Mouse (Mus musculus) right cerebral cortex, postnatal 10 days (tissue): ENCODE results near the gene Atg5.

Source experiments
- DNase-seq, 2 experiments: peaks; one replicate each; pipeline ENCODE4 v3.0.0; 2021; ENCODE audit warnings: low spot score in 2 of 2

Gene Atg5

DNA sequence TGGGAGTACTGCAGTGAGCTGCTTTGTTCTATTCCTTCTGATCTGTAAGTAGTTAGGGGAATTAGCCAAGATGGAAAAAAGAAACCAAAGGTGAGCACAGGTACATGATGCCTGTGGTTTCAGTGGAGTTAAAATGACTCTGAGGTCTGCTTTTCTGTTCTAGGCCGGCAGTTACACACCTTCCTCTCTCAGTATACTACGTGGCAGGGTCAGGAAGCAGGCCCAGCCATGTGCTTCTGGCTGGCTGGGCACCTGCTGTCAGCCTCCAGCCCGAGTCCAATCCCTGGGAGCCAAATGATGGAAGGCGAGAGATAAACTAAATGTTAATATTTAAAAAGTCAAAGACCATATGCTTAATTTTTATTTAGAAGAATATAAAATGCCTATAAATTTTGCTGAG, 85.3 kb downstream of the Atg5 start:
- DNase-seq = no peak

DNA sequence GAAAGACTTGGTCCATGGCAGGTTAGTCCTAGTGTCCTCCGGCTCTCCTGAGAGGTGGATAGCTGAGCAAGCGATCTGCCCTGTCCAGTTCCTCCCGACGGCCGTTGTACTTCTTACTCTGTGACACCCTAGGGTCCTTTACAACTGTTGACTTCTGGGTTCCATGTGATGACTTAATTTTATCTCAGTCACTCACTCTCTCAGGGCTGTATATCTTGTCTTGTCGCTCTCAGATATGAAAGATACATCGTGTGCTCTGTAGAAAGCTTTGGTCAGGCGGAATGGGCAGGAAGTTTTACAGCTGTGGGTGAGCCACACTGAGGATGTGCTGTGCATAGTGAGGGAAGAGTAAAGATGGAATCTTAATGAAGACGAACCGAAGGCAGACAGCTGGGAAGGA, 86.2 kb downstream of the Atg5 start:
- no peak for DNase-seq

DNA sequence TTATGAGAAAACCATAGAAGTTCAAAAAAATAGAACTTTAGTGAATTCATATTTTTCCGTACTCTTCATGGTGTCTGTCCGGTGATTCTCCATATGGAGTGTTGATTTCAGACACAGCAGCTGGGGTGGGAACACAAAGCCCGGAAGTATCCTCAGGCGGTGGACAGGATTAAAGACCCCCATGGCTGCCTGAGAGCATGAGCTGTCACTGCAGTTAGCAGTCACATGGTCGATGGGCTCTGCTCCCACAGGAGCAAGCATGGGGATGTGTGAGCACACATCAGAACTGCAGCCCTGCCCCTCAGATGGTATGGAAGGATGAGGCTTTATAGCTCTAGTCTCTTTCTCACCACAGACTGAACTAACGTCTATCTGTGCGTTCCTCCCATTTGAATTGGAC, 87.1 kb downstream of the Atg5 start:
- no peak for DNase-seq

DNA sequence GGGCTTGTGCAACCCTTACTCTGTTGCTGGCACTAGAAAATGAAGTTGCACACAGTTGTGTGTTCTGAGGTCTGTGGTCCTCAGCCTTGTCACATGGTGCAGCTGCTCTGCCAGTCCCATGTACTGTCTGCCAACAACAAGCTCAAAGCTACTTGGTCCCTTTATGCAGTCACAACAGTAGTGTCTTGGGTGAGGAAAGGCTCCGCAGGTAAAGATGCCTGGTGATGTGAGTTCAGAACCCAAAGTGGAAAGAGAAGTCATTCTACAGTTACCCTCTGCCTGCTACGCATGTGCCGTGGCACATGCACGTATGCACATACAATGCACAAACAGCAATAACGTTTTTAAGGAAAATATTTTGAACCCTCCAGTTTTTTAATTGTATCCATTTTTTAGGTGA, 88.5 kb downstream of the Atg5 start:
- no peak for DNase-seq

DNA sequence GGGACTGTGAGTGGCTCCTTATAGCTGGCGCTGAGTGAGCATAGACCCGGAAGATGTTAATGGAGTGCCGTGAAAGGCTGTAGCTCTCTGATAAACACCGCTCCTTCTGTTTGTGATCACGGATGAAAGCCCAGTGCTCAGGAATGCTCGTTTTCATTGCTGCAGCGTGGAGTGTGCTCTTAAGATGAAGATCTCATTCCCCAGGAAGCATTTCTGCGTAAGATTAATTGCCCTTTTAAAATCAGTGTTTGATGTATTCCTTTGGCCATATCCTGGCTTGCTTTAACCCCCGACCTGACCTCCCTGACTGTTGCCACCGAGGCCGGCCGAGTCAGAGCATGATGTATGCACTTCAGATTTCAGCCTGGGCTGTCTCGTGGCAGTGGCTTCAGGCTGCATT, 89.2 kb downstream of the Atg5 start:
- DNase-seq = no peak

DNA sequence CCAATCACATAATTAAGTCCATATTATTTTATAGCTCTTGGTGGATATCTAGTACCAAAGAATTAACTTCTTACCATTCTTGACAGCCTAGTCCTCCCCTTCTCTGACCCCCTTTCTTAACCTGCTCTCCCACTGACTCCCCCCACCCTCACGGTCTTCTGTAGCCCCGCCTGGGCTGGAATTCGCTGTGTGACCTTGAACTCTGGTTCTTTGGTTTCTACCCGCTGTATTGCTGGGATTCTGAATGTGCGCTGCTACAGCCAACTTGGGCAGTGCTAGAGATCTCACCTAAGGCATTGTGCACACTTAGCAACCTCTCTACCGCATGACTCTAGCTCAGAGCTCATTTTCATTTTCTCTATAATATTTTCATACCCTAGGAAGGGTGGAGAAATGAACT, 90.7 kb downstream of the Atg5 start:
- no peak for DNase-seq

DNA sequence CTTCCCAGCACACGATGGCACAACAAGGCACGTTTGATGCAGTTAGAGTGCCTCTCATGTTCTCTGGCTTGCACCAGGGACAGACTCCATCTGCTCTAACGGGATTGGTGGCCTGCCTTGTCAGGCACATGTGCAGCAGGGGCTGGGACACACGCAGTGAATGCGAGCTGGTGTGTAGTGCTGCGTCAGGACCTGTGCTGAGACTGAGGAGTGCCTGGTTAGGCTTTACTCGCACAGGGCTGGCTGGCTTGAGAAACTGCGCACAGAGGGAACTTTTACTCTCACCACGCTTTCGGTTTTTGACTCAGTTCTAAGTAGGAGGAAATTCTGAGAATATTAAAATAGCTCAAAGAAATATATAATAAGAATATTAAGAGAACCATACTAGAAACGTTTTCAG, 92.5 kb downstream of the Atg5 start:
- no peak for DNase-seq

DNA sequence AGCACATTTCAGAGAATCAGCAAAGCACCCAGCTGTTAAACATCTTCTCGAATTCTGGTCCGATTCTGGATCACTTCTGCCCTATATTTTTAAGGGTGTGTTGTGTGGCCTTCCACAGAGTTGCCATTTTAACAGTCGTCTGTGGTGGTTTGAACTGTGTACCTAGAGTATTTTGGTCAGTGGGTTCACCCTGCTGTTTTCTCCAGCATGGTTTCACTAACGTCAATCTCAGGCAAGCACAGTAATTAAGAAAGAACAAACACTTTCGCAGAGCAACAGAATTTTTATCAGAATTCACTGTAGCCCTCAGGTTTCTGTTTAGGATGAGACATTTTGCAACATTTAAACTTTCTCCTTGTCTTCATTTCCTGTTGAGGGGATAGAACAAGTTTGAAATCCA, 94.3 kb downstream of the Atg5 start:
- DNase-seq = no peak

DNA sequence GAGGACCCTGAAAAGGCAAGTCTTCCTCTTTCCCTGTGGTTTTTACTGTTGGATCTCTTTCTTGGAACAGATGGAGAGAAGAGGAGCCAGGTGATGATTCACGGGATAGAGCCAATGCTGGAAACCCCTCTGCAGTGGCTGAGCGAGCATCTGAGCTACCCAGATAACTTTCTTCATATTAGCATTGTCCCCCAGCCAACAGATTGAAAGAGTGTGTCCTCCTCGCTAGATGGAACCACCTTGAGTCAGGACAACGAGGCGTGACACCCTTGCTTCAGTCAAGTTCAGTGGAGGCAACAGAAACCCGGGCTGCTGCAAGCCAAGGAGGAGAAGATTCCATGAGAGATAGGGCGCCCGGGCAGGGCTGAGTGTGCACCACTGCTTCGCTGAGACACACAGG, 94.7 kb downstream of the Atg5 start:
- no peak for DNase-seq

DNA sequence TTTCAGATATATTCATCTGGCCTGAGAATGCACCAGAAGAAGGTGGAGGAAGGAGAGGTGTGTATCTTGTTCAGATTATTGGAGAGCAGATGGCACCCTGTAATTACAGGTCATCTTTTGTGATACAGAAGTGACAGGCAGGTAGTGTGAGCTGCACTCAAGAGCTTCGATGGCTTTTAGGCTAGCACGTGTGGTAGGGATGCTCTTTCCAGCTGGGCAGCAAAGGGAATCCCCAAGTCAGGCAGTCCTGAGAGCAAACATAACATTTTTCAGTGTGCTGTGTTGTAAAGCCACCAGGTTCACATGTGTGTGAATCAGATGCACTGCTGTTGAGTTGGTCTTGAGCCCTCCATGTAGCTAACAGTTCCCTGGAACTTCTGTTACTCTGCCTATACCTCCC, 98.0 kb downstream of the Atg5 start:
- no peak for DNase-seq

DNA sequence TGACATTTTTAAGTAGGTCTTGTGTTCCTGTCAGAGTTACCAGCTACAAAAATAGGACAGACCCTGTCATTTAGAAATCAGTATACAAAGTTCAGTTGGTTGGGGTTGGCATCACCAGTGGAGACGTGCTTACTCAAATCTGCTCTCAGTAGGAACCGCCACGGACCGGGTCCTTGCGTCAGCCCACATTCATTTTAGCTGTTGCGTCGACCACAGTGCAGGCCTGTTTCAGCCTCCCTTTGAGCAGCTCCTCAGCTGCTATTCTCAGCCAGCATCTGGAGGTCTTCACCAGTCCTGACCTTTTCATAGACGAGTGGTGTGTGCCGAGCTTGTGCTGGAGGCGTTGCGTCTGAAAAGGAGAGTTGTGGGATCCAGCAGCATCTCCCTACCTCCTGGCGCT, 98.9 kb downstream of the Atg5 start:
- DNase-seq = no peak

DNA sequence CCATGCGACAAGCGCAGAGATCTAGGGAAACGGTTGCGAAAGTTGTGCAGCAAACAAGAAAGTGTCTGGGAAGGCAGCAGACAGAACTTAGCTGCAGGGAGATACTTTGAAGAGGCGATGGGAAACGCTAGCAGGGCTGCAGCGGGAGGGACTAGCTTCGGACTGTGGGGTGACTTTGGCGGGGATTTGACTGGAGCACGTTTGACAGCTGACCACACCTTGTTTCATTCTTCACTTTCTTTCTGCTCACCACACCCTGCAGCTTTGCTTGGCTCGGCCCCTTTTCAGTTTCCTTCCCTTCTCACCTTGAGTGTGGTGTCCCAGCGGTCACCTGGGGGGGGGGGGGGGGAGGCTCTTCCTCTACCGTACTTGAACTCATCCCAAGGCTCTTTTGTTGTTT, 100.4 kb downstream of the Atg5 start:
- no peak for DNase-seq

DNA sequence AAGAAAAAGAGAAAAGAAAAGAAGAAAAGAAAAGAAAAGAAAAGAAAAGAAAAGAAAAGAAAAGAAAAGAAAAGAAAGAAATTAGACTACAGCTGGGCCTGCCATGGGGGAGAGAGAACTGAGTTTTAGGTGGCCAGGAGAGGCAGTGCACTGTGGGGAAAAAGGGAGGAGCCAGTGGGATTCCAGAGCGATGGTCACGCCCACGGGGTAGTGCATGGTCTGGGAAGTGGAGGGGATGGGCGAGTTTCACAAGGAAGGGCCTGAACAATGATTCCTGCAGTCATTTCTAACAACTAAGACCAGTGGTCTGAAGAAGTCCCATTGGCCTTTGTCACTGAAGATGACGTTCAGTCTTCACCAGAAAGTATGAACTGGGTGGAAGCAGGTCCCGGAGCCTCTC, 102.5 kb downstream of the Atg5 start:
- DNase-seq = no peak

DNA sequence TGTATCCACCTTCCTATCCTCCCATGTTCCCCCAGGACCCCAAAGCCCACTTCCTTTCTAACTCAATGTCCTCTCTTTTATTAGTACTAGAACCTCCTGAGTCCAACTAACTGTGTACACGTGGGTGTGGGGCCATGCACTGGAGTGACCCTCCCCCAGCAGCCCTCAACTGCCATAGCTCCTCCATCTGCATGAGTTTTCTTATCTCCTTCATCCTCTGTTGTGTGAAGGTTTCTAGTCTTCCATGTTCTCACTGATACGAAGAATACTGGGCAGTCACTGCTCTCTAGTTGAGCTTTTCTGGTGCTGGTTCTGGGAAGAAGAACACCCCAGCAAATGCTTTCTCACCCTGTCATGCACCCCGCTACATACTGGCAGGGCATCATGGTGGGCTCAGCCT, 104.1 kb downstream of the Atg5 start:
- DNase-seq = no peak

DNA sequence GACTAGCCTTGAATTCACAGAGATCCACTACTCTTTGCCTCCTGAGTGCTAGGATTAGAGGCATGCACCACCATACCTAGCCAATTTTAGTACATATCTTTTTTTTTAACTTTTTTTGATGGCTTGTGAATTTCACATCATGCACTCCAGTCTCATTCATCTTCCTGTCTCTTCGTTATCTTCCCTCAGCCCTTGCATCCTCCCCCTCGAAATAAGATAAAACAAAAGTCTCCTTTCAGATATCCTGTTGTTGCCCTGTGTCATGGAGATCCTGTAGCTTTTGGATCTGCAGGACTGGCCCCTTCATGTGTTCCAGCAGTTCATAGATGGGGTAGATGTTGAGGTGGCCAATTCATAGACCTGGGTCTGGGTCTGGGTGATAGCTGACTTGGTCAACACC, 106.5 kb downstream of the Atg5 start:
- DNase-seq = no peak

DNA sequence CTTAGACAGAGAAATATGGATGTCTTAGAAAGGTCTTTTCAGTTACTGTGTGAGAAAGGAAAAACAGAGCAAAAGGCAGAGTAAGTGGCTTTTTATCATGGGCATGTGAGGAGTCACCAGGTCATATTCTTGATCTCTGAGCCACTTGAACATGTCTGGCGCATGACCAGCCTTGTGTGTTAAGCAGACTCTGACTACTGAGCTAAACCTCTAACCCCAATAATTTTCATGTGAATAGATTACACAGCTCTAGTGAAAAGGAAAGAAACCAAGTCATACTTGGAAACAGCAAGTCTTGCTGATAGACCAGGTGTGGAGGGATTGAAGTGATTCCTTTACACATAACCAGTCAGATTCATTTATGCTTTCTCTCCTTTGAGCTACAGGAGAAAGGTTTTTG, 107.3 kb downstream of the Atg5 start:
- DNase-seq = no peak

DNA sequence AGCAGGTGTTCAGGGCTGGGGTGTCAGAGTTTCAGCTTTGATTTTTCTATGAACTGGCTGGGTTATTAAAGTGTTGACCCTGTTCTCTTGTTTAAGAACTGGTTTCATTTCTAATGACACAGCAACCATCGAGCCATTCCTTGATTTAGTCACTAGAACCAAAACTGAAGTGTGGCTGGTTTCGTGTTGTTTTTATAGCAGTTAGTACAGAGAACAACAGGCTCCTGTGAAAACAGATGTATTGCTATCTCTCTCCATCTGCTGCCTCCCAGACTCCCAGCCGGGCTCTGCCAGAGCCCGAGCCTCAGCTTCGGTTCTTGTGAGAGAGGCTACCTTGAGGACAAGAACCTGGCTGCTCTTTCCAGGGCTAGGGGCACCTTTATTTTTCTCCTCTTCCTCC, 109.7 kb downstream of the Atg5 start:
- DNase-seq = peak; percentile 60 to 64

DNA sequence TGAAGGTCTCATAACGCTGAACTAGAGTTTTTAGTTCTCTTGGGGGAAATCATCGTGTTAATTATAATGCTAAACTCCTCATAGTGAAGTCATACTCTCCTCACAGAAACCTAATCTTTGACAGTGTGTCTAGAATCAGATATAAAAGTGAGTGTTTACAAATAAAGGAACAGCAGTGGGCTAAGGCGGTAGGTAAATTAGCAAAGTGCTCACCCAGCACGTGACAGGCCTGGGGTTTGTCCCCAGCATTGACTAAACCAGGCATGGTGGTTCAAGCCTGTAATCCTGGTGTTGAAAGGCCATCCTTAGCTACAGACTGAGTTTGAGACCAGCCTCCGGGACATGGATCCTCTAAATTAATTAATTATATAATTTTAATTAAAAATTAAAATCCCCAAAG, 110.2 kb downstream of the Atg5 start:
- DNase-seq = no peak

DNA sequence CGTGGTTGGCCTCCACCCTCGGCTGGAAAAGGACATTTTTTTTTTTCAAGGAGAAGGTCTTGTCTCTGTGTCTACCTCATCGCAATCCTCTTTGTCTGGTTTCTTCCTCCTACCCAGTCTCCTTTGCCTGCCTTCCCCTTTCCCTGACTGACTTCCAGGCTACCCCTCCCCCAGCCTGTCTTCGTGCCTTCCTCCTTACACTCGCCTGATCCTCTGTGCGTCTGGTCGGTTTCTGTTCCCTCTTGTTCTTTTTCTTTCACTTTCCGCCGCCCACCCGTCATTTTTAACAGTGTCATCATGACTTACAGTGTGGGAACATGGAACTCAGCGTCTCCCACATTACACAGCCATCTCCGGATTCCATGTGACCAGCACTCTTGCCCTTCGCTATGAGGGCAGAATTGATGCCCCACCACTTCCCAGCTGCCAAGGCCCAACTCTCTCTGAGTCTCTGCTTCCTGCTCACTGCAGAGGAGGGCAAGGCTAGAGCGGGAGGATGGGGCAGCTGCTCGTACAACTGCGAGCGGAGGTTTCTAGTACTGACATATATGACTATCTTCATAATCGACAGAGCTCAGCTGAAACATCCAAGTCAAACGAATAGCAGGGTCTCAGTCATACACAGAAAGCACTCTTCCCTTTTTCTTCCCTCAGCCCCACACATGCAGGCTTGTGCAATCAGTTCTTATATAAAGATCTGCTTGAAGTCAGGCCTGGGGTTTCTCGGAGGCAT, 112.5 kb downstream of the Atg5 start:
- DNase-seq = peak; percentile 73 to 77

DNA sequence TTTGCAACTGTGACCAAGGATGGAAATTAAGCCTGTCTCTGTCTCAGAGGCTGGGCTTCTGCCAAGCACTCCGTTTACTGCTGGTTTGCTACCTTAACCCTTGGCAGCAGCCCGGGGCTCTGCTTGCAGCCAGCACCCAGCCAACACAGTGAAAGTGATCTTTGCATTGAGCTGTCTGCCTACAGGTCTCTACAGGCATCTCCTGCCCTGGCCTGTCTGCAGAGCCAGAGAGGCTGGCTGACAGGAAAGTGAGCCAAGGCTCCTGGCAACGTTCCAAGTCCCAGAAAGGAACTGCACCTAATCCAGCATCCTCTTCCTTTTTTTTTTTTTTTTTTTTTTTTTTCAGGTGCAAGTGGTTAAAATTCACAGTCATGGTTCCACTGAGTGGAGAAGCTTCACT, 113.2 kb downstream of the Atg5 start:
- peak; percentile 74 to 78 for DNase-seq

DNA sequence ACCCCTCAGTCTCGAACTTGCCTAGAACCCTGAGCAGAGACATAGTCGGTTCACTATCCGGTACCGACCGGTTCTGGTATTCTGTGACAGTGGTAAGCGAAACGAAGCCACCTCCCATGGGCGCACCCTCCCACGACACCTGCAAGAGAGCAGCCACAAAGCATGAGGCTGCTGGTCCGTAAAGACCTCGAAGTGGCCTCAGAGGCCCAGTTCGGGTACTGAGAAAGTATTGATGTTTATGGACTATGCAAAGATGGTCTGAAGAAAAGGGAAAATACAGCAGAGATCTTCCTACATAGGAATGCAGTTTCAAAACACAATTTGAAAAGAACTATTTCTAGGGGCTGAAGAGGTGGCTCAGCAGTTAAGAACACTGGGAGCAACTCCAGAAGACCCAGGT, 113.8 kb downstream of the Atg5 start:
- no peak for DNase-seq

DNA sequence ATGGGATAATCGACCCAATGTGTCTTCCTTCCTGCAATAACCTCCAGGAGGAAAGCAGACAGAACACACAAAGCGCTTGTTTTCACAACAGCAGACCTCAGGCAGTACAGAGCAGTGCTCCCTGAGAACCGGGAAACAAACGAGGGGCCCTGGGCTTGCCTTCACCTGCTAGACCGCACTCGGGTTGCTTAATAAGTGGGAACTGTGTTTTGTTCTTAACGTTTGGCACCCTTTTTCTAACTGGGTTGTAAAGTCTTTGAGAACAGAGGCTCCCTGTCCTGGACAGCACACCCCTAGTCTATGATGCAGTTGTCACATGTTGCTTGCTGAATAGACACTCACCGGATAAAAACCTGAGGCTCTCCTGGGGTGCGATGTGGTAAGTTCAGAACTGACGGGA, 115.1 kb downstream of the Atg5 start:
- no peak for DNase-seq

DNA sequence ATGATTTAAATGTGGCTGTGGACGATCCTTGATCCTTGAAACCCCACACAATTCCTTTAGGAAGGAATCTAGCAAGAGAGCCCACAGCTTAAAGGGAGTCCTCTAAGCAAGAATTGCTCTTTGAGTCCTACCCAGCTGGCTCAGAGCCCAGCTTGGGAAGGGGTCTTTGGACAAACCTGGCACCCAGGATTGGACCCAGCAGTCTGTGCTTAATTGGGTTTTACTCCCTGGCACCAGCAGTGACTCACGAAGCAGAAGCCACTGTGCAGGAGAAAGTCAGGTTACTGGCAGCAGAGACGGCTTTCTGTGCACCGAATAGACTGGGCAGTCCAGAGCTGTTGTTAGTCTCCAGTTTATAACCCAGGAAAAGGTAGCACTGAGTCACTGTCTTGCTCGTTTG, 117.1 kb downstream of the Atg5 start:
- DNase-seq = peak; percentile 66 to 69

DNA sequence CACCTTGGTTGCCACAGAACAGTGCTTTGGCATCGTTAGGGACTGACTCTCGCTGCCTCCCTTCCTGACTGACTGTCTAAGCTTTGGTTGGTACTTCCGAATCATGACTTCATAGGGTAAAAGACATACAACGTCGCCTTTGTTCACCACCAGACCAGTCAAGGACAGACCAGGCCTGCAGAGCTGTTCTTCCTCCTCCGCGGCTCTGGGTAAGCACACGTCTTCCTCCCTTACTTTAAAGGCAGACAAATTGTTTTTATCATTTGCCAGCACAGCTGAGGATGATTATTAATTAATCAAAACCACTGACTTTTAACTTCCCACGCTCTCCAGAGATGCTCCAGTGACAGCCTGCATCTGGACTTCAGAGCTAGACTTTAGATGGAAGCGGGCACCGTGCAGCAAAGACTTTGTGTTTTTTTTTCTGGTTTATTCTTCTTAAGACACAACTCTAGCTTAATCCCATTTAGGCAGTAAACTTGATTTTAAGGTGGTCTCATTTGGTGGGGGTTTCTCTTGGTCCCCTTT, 120.6 kb downstream of the Atg5 start:
- DNase-seq = no peak
